Mouse (Mus musculus) thymus, adult 2 months (tissue): ENCODE data around the gene Trank1. TPM values are rescaled to one million over a fixed set of nuclear protein-coding genes. Genes with fewer than 3 reads are reported as not detected.

Experiments used
- DNase-seq: peaks from one replicate; pipeline ENCODE4 v3.0.0; 2021
- H3K27ac ChIP-seq: fragments of 200-500 bp; 2 replicates; pipeline ENCODE4 v1.5.1; 2012; ENCODE audit warnings: low read length, control low read depth; ENCODE audit not compliant: control insufficient read depth, insufficient read depth
- H3K27me3 ChIP-seq: fragments of 200-500 bp; 2 replicates; pipeline ENCODE4 v1.6.1; 2012; ENCODE audit warnings: mild to moderate bottlenecking, low read length, moderate library complexity, mixed read lengths; ENCODE audit not compliant: control insufficient read depth, insufficient read depth
- H3K36me3 ChIP-seq: fragments of 200-500 bp; 2 replicates; pipeline ENCODE4 v1.6.1; 2012; ENCODE audit warnings: mild to moderate bottlenecking, low read length, moderate library complexity; ENCODE audit not compliant: control insufficient read depth, insufficient read depth
- H3K4me1 ChIP-seq: fragments of 200-500 bp; replicated peaks from 2 replicates; pipeline ENCODE4 v1.6.1; 2012; ENCODE audit warnings: low read length; ENCODE audit not compliant: control insufficient read depth, insufficient read depth
- H3K4me3 ChIP-seq: fragments of 200-500 bp; 2 replicates; pipeline ENCODE4 v1.5.1; 2012; ENCODE audit warnings: mild to moderate bottlenecking, low read length, control low read depth, moderate library complexity; ENCODE audit not compliant: control insufficient read depth, insufficient read depth
- CTCF ChIP-seq: fragments of 200-500 bp; IDR thresholded peaks from 2 replicates; pipeline ENCODE4 v1.5.1; 2012; ENCODE audit warnings: mild to moderate bottlenecking, control low read depth, low read length, moderate library complexity, borderline replicate concordance; ENCODE audit not compliant: control insufficient read depth, poor library complexity, insufficient read depth; ENCODE audit errors: extremely low read depth
- POLR2A ChIP-seq: fragments of 200-500 bp; IDR thresholded peaks from 2 replicates; pipeline ENCODE4 v1.6.1; 2012; ENCODE audit warnings: mild to moderate bottlenecking, low read length, control low read depth, moderate library complexity; ENCODE audit not compliant: control insufficient read depth, poor library complexity, insufficient read depth; ENCODE audit errors: extremely low read depth
- WGBS: fragments of 180-500 bp; shearing (Covaris S2); methylation state at CpG from one replicate; pipeline ENCODE4 v1.1.7; 2018; 5-methylcytosine and 5-hydroxymethylcytosine counted together
- polyA plus RNA-seq: library from polyadenylated mRNA; depleted of rRNA; stranded (reverse); fragments of >200 nt; gene quantifications from 2 replicates; pipeline ENCODE4 v1.2.3, GENCODE M21; 2012

Trank1 gene
- polyA plus RNA-seq, 1 experiment: 0.13 TPM

DNA sequence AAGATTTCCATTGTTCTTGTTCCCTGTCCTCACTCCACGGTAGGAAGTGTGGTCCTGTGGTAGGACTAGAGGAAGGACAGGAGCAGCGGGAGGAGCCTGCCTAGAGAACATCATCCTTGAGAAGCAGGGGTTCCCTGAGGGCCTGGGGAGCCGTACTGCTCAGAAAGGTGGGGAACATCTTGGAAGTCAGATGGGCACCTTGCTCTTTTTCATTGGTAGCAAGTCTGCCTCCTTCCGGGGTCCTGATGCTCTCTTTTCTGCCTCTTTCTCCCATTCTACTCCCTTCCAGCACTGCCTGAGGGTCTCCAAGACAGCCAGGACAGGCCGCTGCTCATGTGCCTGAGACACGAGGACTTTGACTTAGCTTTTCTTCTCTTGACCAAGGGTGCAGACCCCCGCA, 52.1 kb downstream of the Trank1 start:
- no peak overlapping the region for H3K27ac ChIP-seq
- H3K27me3 ChIP-seq: no peaks in the 10 kb centered on the region
- TF ChIP-seq CTCF: no peak
- no peak for TF ChIP-seq POLR2A
- H3K4me3 ChIP-seq: no peak overlapping the region
- 66% methylated on average over 7 of the region's 7 CpGs for WGBS
- DNase-seq: no peak
- H3K36me3 ChIP-seq: no peaks in the 10 kb centered on the region
- H3K4me1 ChIP-seq: no peaks in the 10 kb centered on the region

DNA sequence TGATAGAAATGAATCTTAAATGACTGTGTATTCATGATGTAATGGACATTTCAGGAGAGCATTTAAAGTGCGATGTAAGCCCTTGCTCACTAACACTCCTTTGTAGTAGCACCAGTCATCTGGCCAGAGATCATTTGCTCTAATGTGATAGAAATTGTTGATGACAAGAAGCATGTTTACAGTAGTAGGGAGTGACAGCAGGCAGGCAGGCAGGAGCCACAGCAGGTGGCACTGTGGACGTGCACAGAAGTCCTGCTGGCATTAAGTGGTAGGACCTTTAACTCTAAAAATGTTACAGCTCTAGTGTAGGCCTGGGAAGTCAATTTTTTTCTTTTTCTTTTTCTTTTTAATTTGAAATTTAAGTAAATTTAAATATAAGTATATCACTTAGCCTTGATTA, 56.2 kb downstream of the Trank1 start:
- WGBS: 85% methylated on average over 2 of the region's 2 CpGs
- no peak overlapping the region for H3K27ac ChIP-seq
- no peak overlapping the region for H3K4me3 ChIP-seq
- H3K36me3 ChIP-seq: no peaks in the 10 kb centered on the region
- no peaks in the 10 kb centered on the region for H3K4me1 ChIP-seq
- TF ChIP-seq POLR2A (no peak), CTCF (no peak)
- no peak for DNase-seq
- H3K27me3 ChIP-seq: no peaks in the 10 kb centered on the region

- no peak for TF ChIP-seq CTCF
- no peak for TF ChIP-seq POLR2A
- H3K27ac ChIP-seq: no peak overlapping the region
- H3K4me1 ChIP-seq: no peaks in the 10 kb centered on the region
- H3K27me3 ChIP-seq: no peaks in the 10 kb centered on the region
- no peak overlapping the region for H3K4me3 ChIP-seq
- DNase-seq: no peak
- no peaks in the 10 kb centered on the region for H3K36me3 ChIP-seq
- 97% methylated on average over 3 of the region's 3 CpGs for WGBS
Observed at GRCm38 (mm10) chr9:111372079-111372478, 60.5 kb downstream of the Trank1 start.

DNA sequence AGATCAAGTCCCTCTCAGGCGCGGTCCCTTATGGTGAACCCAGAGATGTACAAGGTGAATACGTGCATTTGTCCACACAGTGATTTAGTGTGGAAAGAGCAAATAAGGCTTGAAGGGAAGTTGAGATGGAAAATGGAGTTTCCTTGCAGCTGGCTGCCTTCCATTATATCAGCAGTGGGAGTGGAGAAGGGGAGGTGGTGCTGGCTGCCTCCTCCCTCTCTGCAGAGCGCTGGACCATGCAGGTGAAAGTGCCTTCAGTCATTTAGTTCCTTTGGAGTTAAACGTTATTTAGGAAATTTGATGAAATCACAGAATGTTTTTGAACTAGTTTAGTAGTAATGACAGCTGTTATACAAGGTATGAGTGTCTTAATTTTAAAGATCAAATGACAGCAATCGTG, 66.3 kb downstream of the Trank1 start:
- no peak overlapping the region for H3K27ac ChIP-seq
- no peak for TF ChIP-seq CTCF
- TF ChIP-seq POLR2A: no peak
- H3K4me1 ChIP-seq: no peaks in the 10 kb centered on the region
- no peak for DNase-seq
- no peaks in the 10 kb centered on the region for H3K36me3 ChIP-seq
- H3K27me3 ChIP-seq: no peaks in the 10 kb centered on the region
- H3K4me3 ChIP-seq: no peak overlapping the region
- WGBS: 84% methylated on average over 6 of the region's 6 CpGs

DNA sequence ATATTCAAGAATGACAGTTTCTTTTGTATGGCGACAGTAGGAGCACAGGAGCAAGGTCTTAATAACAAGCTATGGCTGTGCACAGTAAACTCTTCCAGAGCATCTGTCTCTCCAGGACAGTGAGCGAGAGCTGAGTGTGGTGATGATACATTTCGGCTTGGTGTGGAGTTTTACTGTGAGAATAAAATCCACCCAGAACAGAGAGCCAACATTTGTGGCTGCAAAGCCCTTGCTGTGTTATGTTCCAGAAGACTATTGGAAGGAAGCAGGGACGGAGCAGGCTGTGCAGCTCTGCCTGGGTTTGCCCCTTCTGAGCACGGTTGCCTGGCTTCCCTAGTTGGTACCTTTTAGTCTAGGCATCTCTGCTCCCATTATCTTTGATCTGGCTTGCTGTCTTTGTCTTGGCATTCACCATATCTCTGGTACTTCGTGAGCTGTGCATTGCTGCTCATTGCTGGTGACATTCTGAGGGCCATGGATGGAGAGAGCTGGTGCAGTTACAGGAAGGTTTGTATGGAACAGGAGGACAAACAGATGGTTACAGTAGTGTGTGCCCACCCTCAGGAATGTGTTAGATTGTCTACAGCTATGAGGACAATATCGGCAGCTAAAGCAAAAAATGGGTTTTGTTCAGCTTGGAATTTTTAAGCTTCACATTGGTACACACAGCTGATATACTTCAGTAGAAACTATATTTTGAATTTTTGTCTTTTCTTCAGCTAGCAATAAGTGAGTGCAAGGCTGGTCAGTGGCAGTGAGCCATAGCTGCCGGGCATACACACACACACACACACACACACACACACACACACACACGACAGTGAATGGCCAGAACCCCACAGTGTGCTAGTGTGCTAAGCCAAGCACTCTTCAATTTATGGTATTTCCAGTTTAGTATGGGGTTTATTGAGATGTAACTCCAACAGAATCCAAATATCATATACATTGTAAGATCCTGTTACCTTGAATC, 69.8 kb downstream of the Trank1 start:
- Histone ChIP-seq H3K36me3 (no peaks in the 10 kb centered on the region), H3K27me3 (no peaks in the 10 kb centered on the region), H3K4me1 (no peaks in the 10 kb centered on the region), H3K27ac (no peak overlapping the region), H3K4me3 (no peak overlapping the region)
- no peak for TF ChIP-seq POLR2A
- DNase-seq: no peak
- 90% methylated on average over 9 of the region's 9 CpGs for WGBS

- Histone ChIP-seq H3K36me3 (no peaks in the 10 kb centered on the region), H3K4me3 (no peak overlapping the region), H3K27ac (no peak overlapping the region), H3K4me1 (no peaks in the 10 kb centered on the region), H3K27me3 (no peaks in the 10 kb centered on the region)
- WGBS: 93% methylated on average over 6 of the region's 6 CpGs
- no peak for DNase-seq
- TF ChIP-seq CTCF: no peak
- no peak for TF ChIP-seq POLR2A
Observed at GRCm38 (mm10) chr9:111382469-111382868, 70.9 kb downstream of the Trank1 start.

- TF ChIP-seq CTCF (no peak), POLR2A (no peak)
- no peak for DNase-seq
- H3K4me3 ChIP-seq: no peak overlapping the region
- H3K27ac ChIP-seq: no peak overlapping the region
- no peaks in the 10 kb centered on the region for H3K36me3 ChIP-seq
- H3K4me1 ChIP-seq: no peaks in the 10 kb centered on the region
- H3K27me3 ChIP-seq: no peaks in the 10 kb centered on the region
- WGBS: 86% methylated on average over 3 of the region's 3 CpGs
Observed at GRCm38 (mm10) chr9:111383046-111383445, 71.5 kb downstream of the Trank1 start.
